Mouse (Mus musculus) thymus, adult 2 months (tissue): ENCODE measurements at regions not wholly inside any gene's neighbourhood (a gene's known extent, or its start where the extent isn't known, plus 50 kb on each side); places are given as distances from the start of the nearest gene placed in this dataset.

Experiments used
- DNase-seq: peaks from one replicate; pipeline ENCODE4 v3.0.0; 2021
- H3K27ac ChIP-seq: fragments of 200-500 bp; 2 replicates; pipeline ENCODE4 v1.5.1; 2012; ENCODE audit warnings: low read length, control low read depth; ENCODE audit not compliant: control insufficient read depth, insufficient read depth
- H3K27me3 ChIP-seq: fragments of 200-500 bp; 2 replicates; pipeline ENCODE4 v1.6.1; 2012; ENCODE audit warnings: mild to moderate bottlenecking, low read length, moderate library complexity, mixed read lengths; ENCODE audit not compliant: control insufficient read depth, insufficient read depth
- H3K36me3 ChIP-seq: fragments of 200-500 bp; 2 replicates; pipeline ENCODE4 v1.6.1; 2012; ENCODE audit warnings: mild to moderate bottlenecking, low read length, moderate library complexity; ENCODE audit not compliant: control insufficient read depth, insufficient read depth
- H3K4me1 ChIP-seq: fragments of 200-500 bp; replicated peaks from 2 replicates; pipeline ENCODE4 v1.6.1; 2012; ENCODE audit warnings: low read length; ENCODE audit not compliant: control insufficient read depth, insufficient read depth
- H3K4me3 ChIP-seq: fragments of 200-500 bp; 2 replicates; pipeline ENCODE4 v1.5.1; 2012; ENCODE audit warnings: mild to moderate bottlenecking, low read length, control low read depth, moderate library complexity; ENCODE audit not compliant: control insufficient read depth, insufficient read depth
- CTCF ChIP-seq: fragments of 200-500 bp; IDR thresholded peaks from 2 replicates; pipeline ENCODE4 v1.5.1; 2012; ENCODE audit warnings: mild to moderate bottlenecking, control low read depth, low read length, moderate library complexity, borderline replicate concordance; ENCODE audit not compliant: control insufficient read depth, poor library complexity, insufficient read depth; ENCODE audit errors: extremely low read depth
- POLR2A ChIP-seq: fragments of 200-500 bp; IDR thresholded peaks from 2 replicates; pipeline ENCODE4 v1.6.1; 2012; ENCODE audit warnings: mild to moderate bottlenecking, low read length, control low read depth, moderate library complexity; ENCODE audit not compliant: control insufficient read depth, poor library complexity, insufficient read depth; ENCODE audit errors: extremely low read depth
- WGBS: fragments of 180-500 bp; shearing (Covaris S2); methylation state at CpG from one replicate; pipeline ENCODE4 v1.1.7; 2018; 5-methylcytosine and 5-hydroxymethylcytosine counted together

DNA sequence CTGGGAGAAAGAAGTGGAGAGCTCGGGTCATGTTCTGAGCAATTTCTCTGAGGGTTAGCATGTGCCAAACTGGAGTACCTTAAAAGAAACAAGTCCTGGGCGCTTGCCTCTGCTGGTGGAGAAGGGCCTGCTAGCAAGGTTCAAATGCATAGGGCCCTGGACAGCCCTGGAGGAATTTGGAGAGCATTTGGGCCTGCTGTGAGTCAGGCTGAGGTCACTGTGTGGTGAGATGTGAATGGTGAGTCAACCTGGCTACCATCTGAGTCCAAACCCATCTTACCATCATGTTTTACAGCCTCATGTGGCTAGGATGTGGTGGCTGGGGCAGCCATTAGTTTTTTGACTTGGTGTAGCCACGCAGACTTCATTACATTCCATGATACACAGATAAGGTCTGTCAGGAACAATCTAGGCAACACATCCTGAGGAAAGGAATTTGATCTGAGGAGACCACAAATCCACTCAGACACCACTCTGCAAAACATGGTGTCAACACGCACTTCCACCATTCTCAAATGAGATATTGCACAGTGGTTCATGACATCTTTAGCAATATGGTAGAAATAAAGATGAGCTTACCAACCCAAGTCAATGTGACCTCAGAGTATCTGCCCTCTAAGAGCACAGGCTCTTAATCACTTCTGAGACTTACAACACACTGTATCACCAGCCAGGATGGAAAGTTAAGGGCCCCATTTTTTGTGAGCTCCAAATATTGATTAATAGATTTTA, 83.1 kb downstream of the Thbs2 start:
- no peak overlapping the region for H3K4me3 ChIP-seq
- H3K27me3 ChIP-seq = no peaks in the 10 kb centered on the region
- H3K27ac ChIP-seq = no peak overlapping the region
- no peaks in the 10 kb centered on the region for H3K4me1 ChIP-seq
- 87% methylated on average over 4 of the region's 4 CpGs for WGBS
- no peaks in the 10 kb centered on the region for H3K36me3 ChIP-seq
- DNase-seq = no peak
- TF ChIP-seq POLR2A (no peak), CTCF (no peak)

DNA sequence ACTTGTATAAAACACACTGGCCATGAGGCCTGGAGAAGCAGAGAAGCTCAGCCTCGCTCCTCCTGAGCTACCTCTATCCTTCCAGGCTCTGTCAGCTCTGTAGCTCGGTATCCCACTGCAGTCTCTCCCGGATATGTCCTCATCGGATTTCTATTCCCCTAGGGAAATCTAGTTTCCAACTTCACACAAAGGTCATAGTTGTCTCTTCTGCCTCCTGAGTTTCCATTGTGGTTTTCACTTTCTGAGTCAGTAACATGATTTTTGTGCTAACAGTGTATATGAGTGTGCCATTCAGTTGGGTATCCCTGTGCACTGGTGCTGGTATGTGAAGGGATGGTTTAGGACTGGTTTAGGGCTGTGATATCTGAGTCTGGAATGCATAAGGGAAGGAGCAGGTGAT, 85.2 kb downstream of the Thbs2 start:
- H3K4me1 ChIP-seq = no peaks in the 10 kb centered on the region
- no peak for DNase-seq
- H3K27ac ChIP-seq = no peak overlapping the region
- WGBS = 88% methylated on average over 4 of the region's 4 CpGs
- no peaks in the 10 kb centered on the region for H3K36me3 ChIP-seq
- no peaks in the 10 kb centered on the region for H3K27me3 ChIP-seq
- H3K4me3 ChIP-seq = no peak overlapping the region
- TF ChIP-seq POLR2A (no peak), CTCF (no peak)

- TF ChIP-seq CTCF = no peak
- no peak for TF ChIP-seq POLR2A
- Histone ChIP-seq H3K27ac (no peak overlapping the region), H3K27me3 (no peaks in the 10 kb centered on the region), H3K36me3 (no peaks in the 10 kb centered on the region), H3K4me3 (no peak overlapping the region), H3K4me1 (no peaks in the 10 kb centered on the region)
- 86% methylated on average over 5 of the region's 5 CpGs for WGBS
- DNase-seq = no peak
Measured at GRCm38 (mm10) chr17:14606356-14606989, 87.6 kb downstream of the Thbs2 start.

- Histone ChIP-seq H3K4me1 (no peaks in the 10 kb centered on the region), H3K36me3 (no peaks in the 10 kb centered on the region), H3K27me3 (no peaks in the 10 kb centered on the region), H3K4me3 (no peak overlapping the region), H3K27ac (no peak overlapping the region)
- no peak for DNase-seq
- WGBS = 86% methylated on average over 10 of the region's 10 CpGs
- TF ChIP-seq CTCF (no peak), POLR2A (no peak)
Measured at GRCm38 (mm10) chr17:14599681-14600080, 94.4 kb downstream of the Thbs2 start.

DNA sequence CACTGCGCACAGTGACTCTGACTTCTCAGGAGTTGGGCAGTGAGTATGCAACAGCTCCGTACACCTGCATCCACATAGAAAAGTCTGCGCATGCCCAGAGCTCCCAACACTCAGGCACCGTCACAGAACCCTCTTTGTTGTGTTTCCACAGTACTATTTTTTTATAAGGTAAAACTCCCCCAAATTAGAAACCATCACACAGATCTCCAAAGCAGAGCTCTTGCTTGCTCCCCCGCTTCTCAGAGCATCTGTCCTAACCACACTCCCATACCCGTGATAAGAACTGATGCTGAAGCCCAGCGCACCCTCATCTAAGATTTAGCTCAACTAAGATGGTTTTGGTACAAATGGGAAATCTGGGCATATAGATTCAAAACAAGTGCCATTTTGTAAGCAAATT, 97.6 kb downstream of the Thbs2 start:
- H3K27ac ChIP-seq = no peak overlapping the region
- no peak for TF ChIP-seq CTCF
- TF ChIP-seq POLR2A = no peak
- no peak for DNase-seq
- 97% methylated on average over 7 of the region's 7 CpGs for WGBS
- H3K27me3 ChIP-seq = no peaks in the 10 kb centered on the region
- H3K36me3 ChIP-seq = no peaks in the 10 kb centered on the region
- H3K4me1 ChIP-seq = no peaks in the 10 kb centered on the region
- H3K4me3 ChIP-seq = no peak overlapping the region

GRCm38 (mm10) chr17:14595525-14595924, 98.5 kb downstream of the Thbs2 start:
- DNase-seq = no peak
- no peaks in the 10 kb centered on the region for H3K36me3 ChIP-seq
- WGBS = 69% methylated on average over 7 of the region's 7 CpGs
- H3K27ac ChIP-seq = no peak overlapping the region
- H3K4me3 ChIP-seq = no peak overlapping the region
- TF ChIP-seq CTCF (no peak), POLR2A (no peak)
- no peaks in the 10 kb centered on the region for H3K4me1 ChIP-seq
- H3K27me3 ChIP-seq = no peaks in the 10 kb centered on the region
